Mouse (Mus musculus) CH12.LX (cell line): ENCODE data around the gene B3glct. TPM values are rescaled to one million over a fixed set of nuclear protein-coding genes. Genes with fewer than 3 reads are reported as not detected.

Experiments used
- DNase-seq: peaks from one replicate; pipeline ENCODE4 v3.0.0-alpha.2; 2013; ENCODE audit errors: extremely low read depth
- H3K27ac ChIP-seq: 2 replicates; pipeline ENCODE4 v1.5.1; 2012; ENCODE audit warnings: low read depth, mild to moderate bottlenecking, control low read depth, moderate library complexity; ENCODE audit not compliant: insufficient read depth
- H3K27me3 ChIP-seq: replicated peaks from 2 replicates; pipeline ENCODE3; 2012; ENCODE audit warnings: inconsistent platforms
- H3K36me3 ChIP-seq, 2 experiments: replicated peaks in 1 of 2; 2 replicates each; pipeline versions ENCODE3 to v1.6.1; 2012; ENCODE audit warnings: inconsistent platforms in 1 of 2, low read length in 1 of 2, mild to moderate bottlenecking in 1 of 2, mixed read lengths in 1 of 2, moderate library complexity in 1 of 2; ENCODE audit not compliant: control insufficient read depth in 1 of 2, insufficient read depth in 1 of 2
- H3K4me1 ChIP-seq, 2 experiments: 2 replicates each; pipeline ENCODE4 v1.6.1; 2012; ENCODE audit warnings: inconsistent platforms in 1 of 2, moderate library complexity in 1 of 2; ENCODE audit not compliant: insufficient read depth in 2 of 2, control insufficient read depth in 1 of 2
- H3K4me2 ChIP-seq: 2 replicates; pipeline ENCODE4 v1.6.1; 2012; ENCODE audit warnings: low read depth, mild to moderate bottlenecking, control low read depth; ENCODE audit not compliant: poor library complexity, insufficient read depth, severe bottlenecking
- H3K4me3 ChIP-seq, 3 experiments: fragments of 150-350 bp in 1 of 3; sonication (generic) in 1 of 3; replicated peaks in 1 of 3; 2 replicates each; pipeline versions ENCODE3 to v1.5.1; 2011 to 2012; ENCODE audit warnings: low read depth in 2 of 3, low read length in 2 of 3, mild to moderate bottlenecking in 2 of 3, moderate library complexity in 2 of 3, control low read depth in 1 of 3, improper control_type of control experiment in 1 of 3, inconsistent platforms in 1 of 3, mixed read lengths in 1 of 3; ENCODE audit not compliant: poor library complexity in 1 of 3
- H3K79me2 ChIP-seq: replicated peaks from 2 replicates; pipeline ENCODE4 v1.6.1; 2012; ENCODE audit warnings: mild to moderate bottlenecking, moderate library complexity; ENCODE audit not compliant: control insufficient read depth, poor library complexity, insufficient read depth, severe bottlenecking; ENCODE audit errors: extremely low read depth
- H3K9ac ChIP-seq: 2 replicates; pipeline ENCODE4 v1.6.1; 2012; ENCODE audit warnings: low read depth, mild to moderate bottlenecking, control low read depth, moderate library complexity; ENCODE audit not compliant: insufficient read depth
- H3K9me3 ChIP-seq: replicated peaks from 2 replicates; pipeline ENCODE3; 2012; ENCODE audit warnings: low read length, inconsistent platforms, mixed read lengths
- CHD2 ChIP-seq: IDR thresholded peaks from 2 replicates; pipeline ENCODE4 v1.6.1; 2011; ENCODE audit warnings: low read length, improper control_type of control experiment
- CTCF ChIP-seq, 2 experiments: IDR thresholded peaks in 1 of 2; conservative IDR thresholded peaks in 1 of 2; 2 replicates each; pipeline ENCODE4 v1.5.1; 2011 to 2012; ENCODE audit warnings: low read depth in 2 of 2, low read length in 2 of 2, improper control_type of control experiment in 1 of 2, inconsistent platforms in 1 of 2, mild to moderate bottlenecking in 1 of 2, moderate library complexity in 1 of 2
- GABPA ChIP-seq: IDR thresholded peaks from 2 replicates; pipeline ENCODE4 v1.6.1; 2012; ENCODE audit warnings: low read depth, low read length, improper control_type of control experiment, inconsistent platforms; ENCODE audit not compliant: insufficient replicate concordance
- IRF4 ChIP-seq: IDR thresholded peaks from 2 replicates; pipeline ENCODE4 v1.6.1; 2014; ENCODE audit warnings: low read depth, mild to moderate bottlenecking, inconsistent platforms, low read length, improper control_type of control experiment
- MEF2A ChIP-seq: IDR thresholded peaks from 2 replicates; pipeline ENCODE4 v1.6.1; 2014; ENCODE audit warnings: low read depth, mild to moderate bottlenecking, inconsistent platforms, low read length, improper control_type of control experiment, borderline replicate concordance
- MXI1 ChIP-seq: IDR thresholded peaks from 2 replicates; pipeline ENCODE4 v1.6.1; 2011; ENCODE audit warnings: mild to moderate bottlenecking, low read depth, low read length, improper control_type of control experiment
- NRF1 ChIP-seq: IDR thresholded peaks from 2 replicates; pipeline ENCODE4 v1.6.1; 2014; ENCODE audit warnings: low read depth, mild to moderate bottlenecking, inconsistent platforms, low read length, improper control_type of control experiment, moderate library complexity
- PAX5 ChIP-seq: IDR thresholded peaks from 2 replicates; pipeline ENCODE4 v1.6.1; 2012; ENCODE audit warnings: low read length, inconsistent platforms, mixed read lengths
- RAD21 ChIP-seq: IDR thresholded peaks from 2 replicates; pipeline ENCODE4 v1.6.1; 2011; ENCODE audit warnings: low read depth, mild to moderate bottlenecking, low read length, improper control_type of control experiment, moderate library complexity
- SIN3A ChIP-seq: IDR thresholded peaks from 2 replicates; pipeline ENCODE4 v1.6.1; 2012; ENCODE audit warnings: low read length, improper control_type of control experiment, inconsistent platforms
- TBP ChIP-seq: conservative IDR thresholded peaks from 2 replicates; pipeline ENCODE4 v1.6.1; 2011; ENCODE audit warnings: low read depth, low read length, improper control_type of control experiment
- TCF12 ChIP-seq: IDR thresholded peaks from 2 replicates; pipeline ENCODE4 v1.6.1; 2014; ENCODE audit warnings: low read depth, mild to moderate bottlenecking, inconsistent platforms, low read length, improper control_type of control experiment
- UBTF ChIP-seq: IDR thresholded peaks from 2 replicates; pipeline ENCODE4 v1.6.1; 2012; ENCODE audit warnings: low read depth, mild to moderate bottlenecking, inconsistent platforms, low read length, improper control_type of control experiment, moderate library complexity
- USF1 ChIP-seq: IDR thresholded peaks from 2 replicates; pipeline ENCODE4 v1.6.1; 2014; ENCODE audit warnings: low read depth, mild to moderate bottlenecking, inconsistent platforms, low read length, improper control_type of control experiment
- USF2 ChIP-seq: conservative IDR thresholded peaks from 2 replicates; pipeline ENCODE4 v1.6.1; 2011; ENCODE audit warnings: low read depth, low read length, improper control_type of control experiment
- ZC3H11A ChIP-seq: IDR thresholded peaks from 2 replicates; pipeline ENCODE4 v1.6.1; 2012; ENCODE audit warnings: low read depth, mild to moderate bottlenecking, inconsistent platforms, low read length, improper control_type of control experiment
- ZNF384 ChIP-seq: IDR thresholded peaks from 2 replicates; pipeline ENCODE4 v1.6.1; 2012; ENCODE audit warnings: low read depth, low read length, improper control_type of control experiment, inconsistent platforms
- dilution Hi-C: fragments of 300-500 bp; cut with MboI; formaldehyde crosslinking; loops from 2 replicates; pipeline ENCODE4 v1.14.3; 2020; ENCODE audit warnings: low sequenced_read_pairs; ENCODE audit not compliant: extremely low pct_unique_long_range_greater_than_20kb, extremely low pct_ligation_motif_present
- in situ Hi-C: fragments of 300-500 bp; cut with MboI; formaldehyde crosslinking; loops from 3 replicates; pipeline ENCODE4 v1.14.3; 2019; ENCODE audit warnings: low sequenced_read_pairs, low pct_ligation_motif_present, low pct_unique_long_range_greater_than_20kb, mixed read lengths
- polyA plus RNA-seq: library from polyadenylated mRNA; unstranded; fragments of >175 nt; gene quantifications from 2 replicates; pipeline ENCODE4 v1.2.1, GENCODE M21; 2012; ENCODE audit warnings: low read depth; ENCODE audit not compliant: insufficient read length
- total RNA-seq, 2 experiments: library from RNA; depleted of rRNA; stranded (reverse); fragments of 300-350 nt in 1 of 2; fragments of >200 nt in 1 of 2; gene quantifications; 2 replicates each; pipeline ENCODE4 v1.2.3; 2012 to 2014

Gene B3glct
- total and polyA plus RNA-seq, 3 experiments: 0.38 to 2.1 (median 1.3) TPM

- Histone ChIP-seq H3K4me1 (no peaks in the 10 kb centered on the region), H3K4me2 (no peak overlapping the region), H3K27ac (no peak overlapping the region), H3K4me3 (no peak overlapping the region), H3K9me3 (peaks cover 60% of the 10 kb centered on the region), H3K27me3 (no peaks in the 10 kb centered on the region), H3K36me3 (no peaks in the 10 kb centered on the region), H3K9ac (no peak overlapping the region), H3K79me2 (no peaks in the 10 kb centered on the region)
- TF ChIP-seq TBP (no peak), TCF12 (no peak), MEF2A (no peak), NRF1 (no peak), UBTF (no peak), PAX5 (no peak), GABPA (no peak), RAD21 (no peak), MXI1 (no peak), CTCF (conservative IDR thresholded peaks at IDR 0.05 in 1 of 2, IDR thresholded peaks at IDR 0.05 in 1 of 2; ENCODE audit: low read depth in 2 of 2, low read length in 2 of 2) (no peak), USF2 (no peak), ZNF384 (no peak), SIN3A (no peak), USF1 (no peak), IRF4 (no peak), ZC3H11A (no peak)
- in situ Hi-C loops: no loop called here
- dilution Hi-C loops: no loop called here
- DNase-seq: no peak
Measured at GRCm38 (mm10) chr5:149779740-149780139, 101.7 kb downstream of the B3glct start.

GRCm38 (mm10) chr5:149780411-149780810 is 102.4 kb downstream of the B3glct start:
- dilution Hi-C loops: no loop called here
- H3K4me1 ChIP-seq: no peaks in the 10 kb centered on the region
- no peaks in the 10 kb centered on the region for H3K36me3 ChIP-seq
- no peak overlapping the region for H3K4me2 ChIP-seq
- DNase-seq: peak; percentile 2
- peaks cover 67% of the 10 kb centered on the region for H3K9me3 ChIP-seq
- no peak overlapping the region for H3K4me3 ChIP-seq
- in situ Hi-C loops: no loop called here
- TF ChIP-seq CHD2 (no peak), CTCF (conservative IDR thresholded peaks at IDR 0.05 in 1 of 2, IDR thresholded peaks at IDR 0.05 in 1 of 2; ENCODE audit: low read depth in 2 of 2, low read length in 2 of 2) (peak; percentile 48 to 50)
- no peaks in the 10 kb centered on the region for H3K27me3 ChIP-seq
- no peak overlapping the region for H3K9ac ChIP-seq
- no peaks in the 10 kb centered on the region for H3K79me2 ChIP-seq
- no peak overlapping the region for H3K27ac ChIP-seq
